Mouse (Mus musculus): ENCODE data around the gene Cct2. TPM values are rescaled to one million over a fixed set of nuclear protein-coding genes. Genes with fewer than 3 reads are reported as not detected.

Gene Cct2
- polyA plus RNA-seq, 1 experiment from 2014 or later, result 183 TPM

DNA sequence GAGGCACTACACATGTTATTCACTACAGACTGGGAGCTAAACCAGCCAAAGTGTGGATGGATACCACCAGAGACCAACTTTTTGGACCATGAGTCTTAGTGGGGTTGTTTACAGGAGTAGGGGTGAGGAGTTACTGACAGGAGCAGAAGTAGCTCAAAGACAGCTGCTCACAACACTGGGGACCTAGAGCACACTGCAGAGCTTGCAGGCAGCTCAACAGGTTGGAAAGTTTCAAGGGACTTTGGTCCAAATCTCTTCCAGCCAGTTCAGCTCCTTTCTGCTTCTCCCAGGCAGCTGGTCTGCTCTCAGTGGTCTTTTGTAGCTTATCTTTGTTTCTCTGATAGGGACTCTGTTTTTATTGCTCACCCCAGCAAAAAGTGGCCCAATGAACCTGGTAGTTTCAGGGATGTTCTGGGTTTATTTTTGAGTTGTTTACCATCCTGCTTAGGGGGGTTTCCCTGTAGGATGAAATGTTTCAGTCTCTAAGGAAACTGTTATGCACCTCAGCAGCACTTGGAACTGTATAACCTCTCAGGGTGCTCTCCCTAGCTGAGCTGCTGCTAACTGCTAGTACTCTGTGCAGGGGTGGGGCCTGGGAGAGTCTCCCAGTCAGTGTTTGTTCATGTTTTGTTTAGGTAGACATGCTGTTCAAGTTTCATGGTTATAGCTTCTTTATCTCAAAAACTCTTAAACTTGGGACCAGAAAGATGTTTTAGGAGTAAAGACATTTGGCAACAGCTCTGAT, 40.4 kb upstream of the Cct2 start:
- peaks cover 16 to 50% of the 10 kb centered on the region in 2 experiments for H3K4me1 ChIP-seq (ENCODE audit: control insufficient read depth in 2 of 2, insufficient read depth in 2 of 2, low read length in 2 of 2)
- H3K9me3 ChIP-seq (ENCODE audit: control insufficient read depth, low read length), result no peaks in the 10 kb centered on the region
- no peak for ATAC-seq (ENCODE audit: insufficient number of reproducible peaks, insufficient read depth, low FRiP score, low read depth)
- H3K9ac ChIP-seq (ENCODE audit: low read length), result no peak overlapping the region
- H3K27ac ChIP-seq (replicated peaks in 1 of 2; ENCODE audit: control insufficient read depth in 1 of 2, insufficient read depth in 1 of 2, low read depth in 2 of 2, low read length in 2 of 2), result peak overlapping the region; percentile 9 to 45; a peak in 1 of 4 replicates
- H3K4me2 ChIP-seq (ENCODE audit: low read length), result no peak overlapping the region
- H3K36me3 ChIP-seq (ENCODE audit: control insufficient read depth, insufficient read depth, low read length), result no peaks in the 10 kb centered on the region
- H3K27me3 ChIP-seq (ENCODE audit: control insufficient read depth, insufficient read depth, low read length), result no peaks in the 10 kb centered on the region
- no peak overlapping the region for H3K4me3 ChIP-seq (ENCODE audit: control insufficient read depth in 1 of 2, insufficient read depth in 1 of 2, low read depth in 1 of 2, low read length in 2 of 2)

DNA sequence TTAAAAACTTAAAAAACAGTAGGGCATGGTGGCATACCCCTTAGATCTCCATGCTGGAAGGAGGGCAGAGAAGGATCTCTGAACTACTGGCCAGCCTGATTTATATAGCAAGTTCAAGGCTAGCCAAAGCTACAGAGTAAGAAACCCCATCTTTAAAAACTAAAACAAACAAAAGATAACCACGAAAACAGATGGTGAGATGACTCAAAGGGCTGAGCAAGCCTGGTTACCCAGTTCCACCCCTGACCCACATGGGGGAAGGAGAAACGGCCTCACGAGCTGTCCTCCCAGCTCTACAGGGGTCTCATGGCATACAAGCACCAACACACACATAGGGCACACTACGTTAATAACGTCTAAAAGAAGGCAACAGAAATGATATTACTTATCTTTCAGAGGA, 36.6 kb upstream of the Cct2 start:
- Histone ChIP-seq H3K4me1 (ENCODE audit: control insufficient read depth in 2 of 2, insufficient read depth in 2 of 2, low read length in 2 of 2) (peaks cover 10 to 37% of the 10 kb centered on the region in 2 experiments), H3K27me3 (ENCODE audit: control insufficient read depth, insufficient read depth, low read length) (no peaks in the 10 kb centered on the region), H3K27ac (replicated peaks in 1 of 2; ENCODE audit: control insufficient read depth in 1 of 2, insufficient read depth in 1 of 2, low read depth in 2 of 2, low read length in 2 of 2) (no peak overlapping the region), H3K9ac (ENCODE audit: low read length) (no peak overlapping the region), H3K9me3 (ENCODE audit: control insufficient read depth, low read length) (no peaks in the 10 kb centered on the region), H3K4me2 (ENCODE audit: low read length) (no peak overlapping the region), H3K36me3 (ENCODE audit: control insufficient read depth, insufficient read depth, low read length) (peaks cover 15% of the 10 kb centered on the region), H3K4me3 (ENCODE audit: control insufficient read depth in 1 of 2, insufficient read depth in 1 of 2, low read depth in 1 of 2, low read length in 2 of 2) (no peak overlapping the region)
- ATAC-seq (ENCODE audit: insufficient number of reproducible peaks, insufficient read depth, low FRiP score, low read depth), result no peak
- WGBS, result 77% methylated on average over 5 of the region's 5 CpGs

DNA sequence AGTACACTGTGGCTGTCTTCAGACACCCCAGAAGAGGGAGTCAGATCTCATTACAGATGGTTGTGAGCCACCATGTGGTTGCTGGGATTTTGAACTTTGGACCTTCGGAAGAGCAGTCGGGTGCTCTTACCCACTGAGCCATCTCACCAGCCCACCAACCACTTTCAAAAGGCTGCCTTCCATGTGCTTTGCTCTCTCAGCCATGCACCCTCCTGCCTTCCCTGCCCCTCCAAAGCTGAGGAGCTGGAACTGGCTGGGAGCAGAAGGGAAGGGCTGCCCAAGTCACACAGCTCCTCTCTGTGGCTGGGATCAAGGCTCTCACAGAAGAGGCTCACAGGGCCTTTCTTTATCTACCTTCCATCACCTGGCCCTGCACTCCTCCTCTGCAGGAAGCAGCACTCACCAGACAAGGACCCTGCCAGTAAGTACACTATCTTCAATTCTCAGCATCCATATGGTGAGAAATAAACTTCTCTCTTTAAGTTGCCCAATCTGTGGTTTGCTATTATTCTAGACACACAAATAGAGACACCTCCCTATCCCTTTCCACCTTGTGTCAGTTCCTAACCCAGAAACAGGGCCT, 33.6 kb upstream of the Cct2 start:
- WGBS, result 73% methylated on average over 2 of the region's 2 CpGs
- Histone ChIP-seq H3K4me3 (ENCODE audit: control insufficient read depth in 1 of 2, insufficient read depth in 1 of 2, low read depth in 1 of 2, low read length in 2 of 2) (no peak overlapping the region), H3K27me3 (ENCODE audit: control insufficient read depth, insufficient read depth, low read length) (no peaks in the 10 kb centered on the region), H3K4me2 (ENCODE audit: low read length) (no peak overlapping the region), H3K4me1 (ENCODE audit: control insufficient read depth in 2 of 2, insufficient read depth in 2 of 2, low read length in 2 of 2) (peaks cover 9 to 25% of the 10 kb centered on the region in 2 experiments), H3K9ac (ENCODE audit: low read length) (no peak overlapping the region), H3K27ac (replicated peaks in 1 of 2; ENCODE audit: control insufficient read depth in 1 of 2, insufficient read depth in 1 of 2, low read depth in 2 of 2, low read length in 2 of 2) (no peak overlapping the region), H3K36me3 (ENCODE audit: control insufficient read depth, insufficient read depth, low read length) (peaks cover 31% of the 10 kb centered on the region), H3K9me3 (ENCODE audit: control insufficient read depth, low read length) (no peaks in the 10 kb centered on the region)
- no peak for ATAC-seq (ENCODE audit: insufficient number of reproducible peaks, insufficient read depth, low FRiP score, low read depth)

- Histone ChIP-seq H3K36me3 (ENCODE audit: control insufficient read depth, insufficient read depth, low read length) (peaks cover 34% of the 10 kb centered on the region), H3K27me3 (ENCODE audit: control insufficient read depth, insufficient read depth, low read length) (no peaks in the 10 kb centered on the region), H3K9me3 (ENCODE audit: control insufficient read depth, low read length) (no peaks in the 10 kb centered on the region), H3K4me3 (ENCODE audit: control insufficient read depth in 1 of 2, insufficient read depth in 1 of 2, low read depth in 1 of 2, low read length in 2 of 2) (no peak overlapping the region), H3K9ac (ENCODE audit: low read length) (no peak overlapping the region), H3K27ac (replicated peaks in 1 of 2; ENCODE audit: control insufficient read depth in 1 of 2, insufficient read depth in 1 of 2, low read depth in 2 of 2, low read length in 2 of 2) (no peak overlapping the region), H3K4me2 (ENCODE audit: low read length) (no peak overlapping the region), H3K4me1 (ENCODE audit: control insufficient read depth in 2 of 2, insufficient read depth in 2 of 2, low read length in 2 of 2) (peaks cover 8 to 24% of the 10 kb centered on the region in 2 experiments)
- WGBS, result 88% methylated on average over 6 of the region's 6 CpGs
- ATAC-seq (ENCODE audit: insufficient number of reproducible peaks, insufficient read depth, low FRiP score, low read depth), result no peak
Observed at GRCm38 (mm10) chr10:117096096-117096495, 32.5 kb upstream of the Cct2 start.

DNA sequence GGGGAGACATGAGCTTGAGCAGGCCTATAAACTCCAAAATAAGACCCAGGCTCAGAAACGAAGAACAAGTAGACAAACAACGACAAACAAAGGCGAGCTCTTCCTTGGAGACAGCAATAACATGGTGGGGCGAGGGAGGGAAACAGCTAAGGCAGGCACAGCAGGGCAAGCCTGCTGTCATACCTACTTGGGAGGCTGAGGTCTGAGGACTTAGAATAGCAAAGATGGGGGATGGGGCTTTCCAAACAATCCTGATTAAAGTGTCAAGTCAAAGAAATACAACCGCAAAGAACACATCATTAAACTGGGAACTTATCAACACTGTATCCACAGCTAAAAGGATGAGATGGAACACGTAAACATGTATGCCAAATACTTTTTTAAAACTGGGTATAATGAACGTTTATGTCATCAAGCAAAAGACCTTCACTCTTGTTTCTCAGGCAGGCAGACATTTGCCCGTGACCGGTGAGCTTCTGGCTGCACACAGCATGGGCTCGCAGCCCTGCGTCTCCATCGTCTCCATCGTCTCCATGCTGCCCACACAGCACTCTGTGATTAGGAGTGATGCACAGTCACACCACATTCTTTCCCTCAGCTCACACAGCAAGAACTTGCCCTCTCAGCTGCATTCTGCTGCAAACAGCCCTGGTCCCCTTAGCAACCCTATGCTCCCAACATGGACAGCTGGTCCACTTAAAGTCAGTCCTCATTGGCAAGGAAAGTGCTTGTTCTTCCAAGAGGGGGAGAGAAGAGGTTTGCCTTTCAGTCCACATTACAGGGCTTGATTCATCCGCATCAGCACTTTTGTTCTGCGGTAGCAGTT, 31.1 kb upstream of the Cct2 start:
- no peak overlapping the region for H3K4me3 ChIP-seq (ENCODE audit: control insufficient read depth in 1 of 2, insufficient read depth in 1 of 2, low read depth in 1 of 2, low read length in 2 of 2)
- H3K9me3 ChIP-seq (ENCODE audit: control insufficient read depth, low read length), result no peaks in the 10 kb centered on the region
- H3K36me3 ChIP-seq (ENCODE audit: control insufficient read depth, insufficient read depth, low read length), result peaks cover 34% of the 10 kb centered on the region
- ATAC-seq (ENCODE audit: insufficient number of reproducible peaks, insufficient read depth, low FRiP score, low read depth), result 0 out of 2 replicates have a peak, but pooled peaks have one; percentile 52
- 0 out of 2 replicates have a peak overlapping the region, but pooled peaks have one; percentile 9 for H3K4me2 ChIP-seq (ENCODE audit: low read length)
- H3K9ac ChIP-seq (ENCODE audit: low read length), result 0 out of 2 replicates have a peak overlapping the region, but pooled peaks have one; percentile 25
- H3K27me3 ChIP-seq (ENCODE audit: control insufficient read depth, insufficient read depth, low read length), result no peaks in the 10 kb centered on the region
- WGBS, result 27% methylated on average over 15 of the region's 15 CpGs
- H3K27ac ChIP-seq (replicated peaks in 1 of 2; ENCODE audit: control insufficient read depth in 1 of 2, insufficient read depth in 1 of 2, low read depth in 2 of 2, low read length in 2 of 2), result peak overlapping the region; percentile 31 to 60; a peak in 3 of 4 replicates
- H3K4me1 ChIP-seq (ENCODE audit: control insufficient read depth in 2 of 2, insufficient read depth in 2 of 2, low read length in 2 of 2), result peaks cover 8 to 24% of the 10 kb centered on the region in 2 experiments

DNA sequence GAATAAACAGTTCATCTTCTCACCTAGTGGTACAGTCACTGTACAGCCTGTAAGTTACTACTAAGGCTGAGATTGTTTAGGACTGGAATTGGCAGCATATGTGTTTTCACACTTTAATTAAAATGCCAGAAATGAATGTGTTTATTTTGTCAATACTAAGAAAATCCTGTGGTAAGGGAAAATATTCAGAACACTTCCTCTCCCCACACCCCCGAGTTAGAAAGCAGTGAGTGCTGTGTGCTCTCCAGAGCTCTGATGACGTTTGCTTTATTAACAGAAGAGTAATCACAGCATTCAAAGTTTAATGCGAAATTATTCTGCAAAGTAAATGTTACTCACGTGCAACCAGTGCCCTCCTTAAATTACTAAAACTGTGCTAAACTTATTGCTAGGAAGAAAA, 26.0 kb upstream of the Cct2 start:
- H3K9me3 ChIP-seq (ENCODE audit: control insufficient read depth, low read length), result no peaks in the 10 kb centered on the region
- no peak overlapping the region for H3K4me2 ChIP-seq (ENCODE audit: low read length)
- H3K9ac ChIP-seq (ENCODE audit: low read length), result no peak overlapping the region
- H3K27me3 ChIP-seq (ENCODE audit: control insufficient read depth, insufficient read depth, low read length), result no peaks in the 10 kb centered on the region
- H3K4me3 ChIP-seq (ENCODE audit: control insufficient read depth in 1 of 2, insufficient read depth in 1 of 2, low read depth in 1 of 2, low read length in 2 of 2), result no peak overlapping the region
- H3K27ac ChIP-seq (replicated peaks in 1 of 2; ENCODE audit: control insufficient read depth in 1 of 2, insufficient read depth in 1 of 2, low read depth in 2 of 2, low read length in 2 of 2), result no peak overlapping the region
- peaks cover 53% of the 10 kb centered on the region for H3K36me3 ChIP-seq (ENCODE audit: control insufficient read depth, insufficient read depth, low read length)
- ATAC-seq (ENCODE audit: insufficient number of reproducible peaks, insufficient read depth, low FRiP score, low read depth), result no peak
- WGBS, result 80% methylated on average over 4 of the region's 4 CpGs
- H3K4me1 ChIP-seq (ENCODE audit: control insufficient read depth in 2 of 2, insufficient read depth in 2 of 2, low read length in 2 of 2), result peaks cover 6 to 10% of the 10 kb centered on the region in 2 experiments

DNA sequence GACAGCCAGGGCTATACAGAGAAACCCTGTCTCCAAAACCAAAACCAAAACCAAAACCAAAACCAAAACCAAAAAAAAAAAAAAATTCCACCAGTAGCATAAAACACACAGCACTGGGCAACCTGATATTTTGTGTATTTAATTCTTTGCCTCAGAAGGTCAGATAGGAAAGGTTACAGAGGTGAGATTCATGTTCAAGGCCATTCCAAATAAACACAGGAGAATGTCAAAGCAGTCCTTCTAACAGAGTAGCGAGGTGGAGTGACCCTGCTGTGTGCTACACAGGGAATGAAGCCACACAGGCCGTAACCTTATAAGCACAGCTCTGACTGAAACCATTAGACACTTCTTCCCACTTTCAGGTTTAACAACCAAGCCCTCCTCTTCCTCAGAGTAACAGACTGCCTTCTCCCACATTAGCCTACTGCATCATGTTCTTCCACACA, 18.3 kb upstream of the Cct2 start:
- ATAC-seq (ENCODE audit: insufficient number of reproducible peaks, insufficient read depth, low FRiP score, low read depth), result no peak
- Histone ChIP-seq H3K27me3 (ENCODE audit: control insufficient read depth, insufficient read depth, low read length) (no peaks in the 10 kb centered on the region), H3K4me2 (ENCODE audit: low read length) (no peak overlapping the region), H3K9ac (ENCODE audit: low read length) (no peak overlapping the region), H3K27ac (replicated peaks in 1 of 2; ENCODE audit: control insufficient read depth in 1 of 2, insufficient read depth in 1 of 2, low read depth in 2 of 2, low read length in 2 of 2) (0 out of 4 replicates have a peak overlapping the region, but pooled peaks of 1 of the 2 experiments have one; percentile 10), H3K4me1 (ENCODE audit: control insufficient read depth in 2 of 2, insufficient read depth in 2 of 2, low read length in 2 of 2) (peaks cover 0 to 4% of the 10 kb centered on the region in 2 experiments; a peak in 2 of 4 replicates), H3K36me3 (ENCODE audit: control insufficient read depth, insufficient read depth, low read length) (peaks cover 75% of the 10 kb centered on the region), H3K9me3 (ENCODE audit: control insufficient read depth, low read length) (no peaks in the 10 kb centered on the region), H3K4me3 (ENCODE audit: control insufficient read depth in 1 of 2, insufficient read depth in 1 of 2, low read depth in 1 of 2, low read length in 2 of 2) (no peak overlapping the region)
- 81% methylated on average over 2 of the region's 2 CpGs for WGBS
